ENCODE assay signal across 12 mouse cellular contexts in genomic region chr3:130290175-130290574, GRCm38 (mm10).
A peak's percentile ranks its signal among the peaks of the same experiment; 100 is the strongest.
DNase-seq lines count a peak whose midpoint lies in the region; ATAC-seq and TF ChIP-seq lines count a peak whose summit lies in the region.
"Had no signal": no experiment of that assay in that cellular context is flagged by ENCODE, and none has a peak within 500 bp of the region (broad histone marks: within the 10 kb centered on the region; RNA-seq: fewer than 3 reads in every experiment).

No protein-coding gene starts in this region.

- H3K4me3 ChIP-seq in kidney, adult 2 months (ENCODE audit: insufficient read depth, low read depth, low read length) = no peak overlapping the region
- H3K4me3 ChIP-seq in forebrain, postnatal 0 days (ENCODE audit: low read depth, low read length) = no peak overlapping the region
- H3K4me3 ChIP-seq: heart, adult 2 months; layer of hippocampus, adult 2 months had no signal

- no peak overlapping the region for H3K9ac ChIP-seq in forebrain, postnatal 0 days
- H3K9ac ChIP-seq: liver, postnatal 0 days had no signal

- peak; percentile 51; the same call in 1 of the 2 replicates for ATAC-seq in forebrain, postnatal 0 days
- ATAC-seq: liver, postnatal 0 days had no signal

- TF ChIP-seq POLR2A in kidney, adult 2 months (IDR thresholded peaks at IDR 0.05; ENCODE audit: low read depth, low read length) = no peak

- no peaks in the 10 kb centered on the region for H3K9me3 ChIP-seq in forebrain, postnatal 0 days (ENCODE audit: low read length)

- H3K4me1 ChIP-seq in kidney, adult 2 months (ENCODE audit: control insufficient read depth, insufficient read depth, low read length) = no peaks in the 10 kb centered on the region
- H3K4me1 ChIP-seq in forebrain, postnatal 0 days (ENCODE audit: insufficient read depth) = no peaks in the 10 kb centered on the region

- no peak overlapping the region for H3K27ac ChIP-seq in kidney, adult 2 months (ENCODE audit: insufficient read depth, low read depth, low read length)
- H3K27ac ChIP-seq in forebrain, postnatal 0 days (ENCODE audit: low read depth, low read length) = no peak overlapping the region
- H3K27ac ChIP-seq: heart, adult 2 months; layer of hippocampus, adult 2 months had no signal

- DNase-seq in adrenal gland, postnatal 14 days = peak; percentile 33
- DNase-seq in adrenal gland, adult 18-20 months (ENCODE audit: low spot score in 2 of 2) = no peak
- DNase-seq in kidney, adult 2 months = peak; percentile 10
- no peak for DNase-seq in kidney, adult 18-20 months
- peak; percentile 88 for DNase-seq in Muller cell, postnatal 12 days (ENCODE audit: inconsistent ontology term)
- peak; percentile 38 for DNase-seq in forebrain, postnatal 0 days
- DNase-seq in thymus, postnatal 4 days = no peak
- no peak for DNase-seq in yolk sac, embryonic 10.5 days (ENCODE audit: low spot score)
- DNase-seq: heart, adult 2 months; heart, postnatal 4 days; liver, postnatal 0 days had no signal

- no peaks in the 10 kb centered on the region for H3K36me3 ChIP-seq in kidney, adult 2 months (ENCODE audit: control insufficient read depth, insufficient read depth, low read length)
- H3K36me3 ChIP-seq in forebrain, postnatal 0 days (ENCODE audit: insufficient read depth) = no peaks in the 10 kb centered on the region

- H3K27me3 ChIP-seq in kidney, adult 2 months (replicated peaks; ENCODE audit: control insufficient read depth, insufficient read depth, low read length) = no peaks in the 10 kb centered on the region
- no peaks in the 10 kb centered on the region for H3K27me3 ChIP-seq in forebrain, postnatal 0 days (ENCODE audit: insufficient read depth, low read length)

- H3K4me2 ChIP-seq in forebrain, postnatal 0 days (ENCODE audit: low read depth) = no peak overlapping the region

- WGBS in kidney, adult 2 months = 51% methylated on average over 6 of the region's 6 CpGs
- 41% methylated on average over 6 of the region's 6 CpGs for WGBS in forebrain, postnatal 0 days

- no peak for TF ChIP-seq CTCF in kidney, adult 2 months (conservative IDR thresholded peaks at IDR 0.05; ENCODE audit: insufficient read depth, insufficient read length, low read depth, low read length)
- no peak for TF ChIP-seq CTCF in forebrain, postnatal 0 days (IDR thresholded peaks at IDR 0.05; ENCODE audit: low read depth)

Comparison
In these comparisons a context has a peak if more than half of its experiments do, and no peak if none do; other contexts are left out.
1. DNase-seq: peak in adrenal gland, postnatal 14 days (single experiment), kidney, adult 2 months (single experiment), Muller cell, postnatal 12 days (single experiment) and forebrain, postnatal 0 days (single experiment); none in adrenal gland, adult 18-20 months (0 of 2), kidney, adult 18-20 months (single experiment), thymus, postnatal 4 days (single experiment) and yolk sac, embryonic 10.5 days (single experiment).